Mouse (Mus musculus) hindbrain, postnatal 0 days (tissue): ENCODE data around the gene Arhgef19. TPM values are rescaled to one million over a fixed set of nuclear protein-coding genes. Genes with fewer than 3 reads are reported as not detected.

Experiments used
- ATAC-seq: fragments of 200-750 bp; cut with Nextera tagmentation; 2 replicates; pipeline ENCODE4 v1.8.0; 2017; ENCODE audit warnings: mild to moderate bottlenecking, moderate TSS enrichment, moderate library complexity
- DNase-seq: peaks from one replicate; pipeline ENCODE4 v3.0.0-alpha.2; 2015; ENCODE audit warnings: low spot score
- H3K27ac ChIP-seq: fragments of 300-500 bp; sonication (generic); 2 replicates; pipeline ENCODE4 v1.5.1; 2014; ENCODE audit warnings: mild to moderate bottlenecking
- H3K27me3 ChIP-seq: fragments of 300-500 bp; sonication (generic); 2 replicates; pipeline ENCODE4 v1.6.1; 2014; ENCODE audit warnings: low read length, mixed read lengths; ENCODE audit not compliant: insufficient read depth
- H3K36me3 ChIP-seq: fragments of 300-500 bp; sonication (generic); 2 replicates; pipeline ENCODE4 v1.6.1; 2014; ENCODE audit warnings: low read length, mixed read lengths; ENCODE audit not compliant: insufficient read depth
- H3K4me1 ChIP-seq: fragments of 300-500 bp; sonication (generic); 2 replicates; pipeline ENCODE4 v1.6.1; 2014; ENCODE audit warnings: antibody characterized with exemption, low read length, mixed read lengths; ENCODE audit not compliant: insufficient read depth
- H3K4me2 ChIP-seq: fragments of 300-500 bp; sonication (generic); 2 replicates; pipeline ENCODE4 v1.6.1; 2014; ENCODE audit warnings: low read depth, mild to moderate bottlenecking, low read length, moderate library complexity, mixed read lengths
- H3K4me3 ChIP-seq: fragments of 300-500 bp; sonication (generic); 2 replicates; pipeline ENCODE4 v1.5.1; 2014; ENCODE audit warnings: low read length
- H3K9ac ChIP-seq: fragments of 300-500 bp; sonication (generic); replicated peaks from 2 replicates; pipeline ENCODE4 v1.6.1; 2014; ENCODE audit warnings: mild to moderate bottlenecking, low read length, moderate library complexity, mixed read lengths
- H3K9me3 ChIP-seq: fragments of 300-500 bp; sonication (generic); 2 replicates; pipeline ENCODE4 v1.6.1; 2016; ENCODE audit warnings: low read length, mixed read lengths
- CTCF ChIP-seq: IDR thresholded peaks from 2 replicates; pipeline ENCODE4 v1.5.1; 2016; ENCODE audit warnings: antibody characterized with exemption, control low read depth, low read depth
- WGBS: fragments of 180-500 bp; shearing (Covaris S2); extraction: QIAGEN DNeasy Blood & Tissue Kit; methylation state at CpG from one replicate; pipeline ENCODE4 v1.1.7; 2014; 5-methylcytosine and 5-hydroxymethylcytosine counted together
- polyA plus RNA-seq: library from polyadenylated mRNA; unstranded; fragments of >200 nt; fragmentation: Nextera tagmentation; extraction: Ambion mirVana; gene quantifications from 2 replicates; pipeline ENCODE4 v1.2.1, GENCODE M21; 2015
- total RNA-seq: library from RNA; depleted of rRNA; stranded (reverse); fragments of >200 nt; gene quantifications from 2 replicates; pipeline ENCODE4 v1.2.3, GENCODE M21; 2014

Arhgef19 gene
- total and polyA plus RNA-seq, 2 experiments from 2014 or later, result 1.2 TPM

DNA sequence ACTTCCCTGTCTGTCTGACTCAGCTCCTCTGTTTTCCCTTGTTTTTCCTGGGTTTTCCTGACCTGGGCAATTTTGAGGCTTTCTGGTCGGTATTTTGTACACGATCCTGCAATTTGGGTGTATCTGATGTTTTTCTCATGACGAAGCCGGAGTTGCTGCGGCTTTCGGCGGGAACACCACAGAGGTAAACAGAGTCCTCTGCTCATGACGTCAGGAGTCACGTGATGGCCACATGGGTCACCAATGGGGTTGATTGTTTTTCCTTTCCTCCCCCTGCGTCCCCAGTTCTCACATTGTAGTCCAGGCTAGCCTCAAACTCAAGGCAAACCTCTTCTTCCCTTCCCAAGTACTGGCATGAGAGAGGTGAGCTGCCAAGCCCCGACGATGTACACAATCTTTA is 20.1 kb downstream of the Arhgef19 start:
- H3K36me3 ChIP-seq, result no peaks in the 10 kb centered on the region
- WGBS, result 81% methylated on average over 12 of the region's 12 CpGs
- no peak for TF ChIP-seq CTCF
- H3K4me3 ChIP-seq, result no peak overlapping the region
- no peak for ATAC-seq
- H3K9me3 ChIP-seq, result no peaks in the 10 kb centered on the region
- H3K27ac ChIP-seq, result no peak overlapping the region
- no peaks in the 10 kb centered on the region for H3K4me1 ChIP-seq
- no peaks in the 10 kb centered on the region for H3K27me3 ChIP-seq
- no peak overlapping the region for H3K4me2 ChIP-seq
- no peak for DNase-seq
- no peak overlapping the region for H3K9ac ChIP-seq

DNA sequence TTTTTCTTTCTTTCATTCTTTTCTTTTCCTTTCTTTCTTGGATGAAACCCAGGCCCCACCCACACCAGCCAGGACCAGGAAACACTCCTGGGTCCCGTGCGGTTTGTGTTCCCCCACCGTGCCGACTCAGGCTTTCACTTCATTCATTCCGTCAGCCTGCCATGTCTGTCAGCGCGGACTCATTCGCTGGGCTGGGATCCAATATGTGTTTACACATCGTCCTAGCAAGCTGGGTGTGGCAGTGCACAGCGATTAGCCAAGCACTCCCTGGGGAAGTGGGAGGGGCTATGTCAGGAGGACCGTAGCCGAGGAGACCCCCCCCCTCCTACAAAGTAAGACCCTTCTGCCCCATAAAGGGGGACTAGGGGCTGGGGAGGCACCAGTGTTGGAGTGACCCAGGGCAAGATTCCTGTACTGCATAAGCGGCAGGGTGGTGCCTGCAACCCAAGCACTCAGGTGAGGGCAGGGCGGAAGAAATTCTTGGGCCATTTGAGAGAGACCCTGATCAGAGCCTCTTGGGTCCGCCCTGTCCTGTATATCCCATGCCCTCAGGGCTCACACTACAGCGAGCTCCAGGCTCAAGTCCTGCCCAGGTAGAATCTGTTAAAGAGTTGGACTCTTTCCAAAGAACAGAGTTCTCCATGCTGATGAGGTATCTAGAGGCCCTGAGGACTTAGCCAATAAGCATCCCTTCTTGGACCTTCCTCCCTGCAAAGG is 20.9 kb downstream of the Arhgef19 start:
- Histone ChIP-seq H3K9me3 (no peaks in the 10 kb centered on the region), H3K4me2 (peak overlapping the region; percentile 27; the same call in 1 of the 2 replicates), H3K4me3 (no peak overlapping the region), H3K27ac (no peak overlapping the region), H3K9ac (no peak overlapping the region), H3K4me1 (no peaks in the 10 kb centered on the region), H3K36me3 (no peaks in the 10 kb centered on the region), H3K27me3 (no peaks in the 10 kb centered on the region)
- WGBS, result 50% methylated on average over 16 of the region's 16 CpGs
- ATAC-seq (0 out of 2 replicates have a peak, but pooled peaks have one; percentile 21), DNase-seq (no peak)
- no peak for TF ChIP-seq CTCF

DNA sequence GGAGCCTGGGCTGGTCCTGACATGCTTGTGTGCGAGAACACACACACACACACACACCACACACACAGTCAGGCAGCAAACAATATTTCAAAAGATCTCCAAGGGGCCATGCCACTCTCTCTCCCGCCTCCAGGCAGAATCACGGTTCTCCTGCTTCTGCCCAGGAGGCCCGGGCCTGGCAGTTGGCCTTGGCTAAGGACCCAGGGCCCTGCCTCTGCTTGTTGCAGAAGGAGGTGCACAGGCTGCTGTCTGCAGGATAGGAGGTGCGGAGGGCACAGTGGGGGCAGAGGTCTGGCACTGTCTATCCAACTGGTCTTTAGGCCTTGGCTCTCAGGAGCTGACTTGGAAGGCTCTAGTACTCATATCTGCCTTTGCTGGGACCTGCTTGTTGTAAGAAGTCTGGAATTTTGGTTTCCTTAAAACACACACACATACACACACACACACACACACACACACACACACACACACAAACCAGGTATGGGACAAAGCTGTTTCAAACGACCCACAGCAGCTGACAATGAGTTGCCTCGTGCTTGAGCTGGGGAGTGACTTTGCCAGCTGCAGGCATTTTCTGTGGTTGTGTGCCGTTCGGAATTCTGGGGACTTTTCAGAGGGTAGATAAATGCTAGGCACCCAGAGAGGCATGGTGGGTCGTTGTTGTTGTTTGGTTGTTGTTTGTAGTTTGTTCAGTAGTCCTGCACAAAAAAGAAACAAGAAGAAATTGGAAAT is 23.8 kb downstream of the Arhgef19 start:
- H3K9me3 ChIP-seq, result no peaks in the 10 kb centered on the region
- no peak overlapping the region for H3K4me2 ChIP-seq
- H3K9ac ChIP-seq, result no peak overlapping the region
- no peak overlapping the region for H3K27ac ChIP-seq
- WGBS, result 80% methylated on average over 10 of the region's 10 CpGs
- H3K4me3 ChIP-seq, result no peak overlapping the region
- ATAC-seq (no peak), DNase-seq (no peak)
- no peaks in the 10 kb centered on the region for H3K27me3 ChIP-seq
- no peaks in the 10 kb centered on the region for H3K4me1 ChIP-seq
- no peak for TF ChIP-seq CTCF
- H3K36me3 ChIP-seq, result no peaks in the 10 kb centered on the region

DNA sequence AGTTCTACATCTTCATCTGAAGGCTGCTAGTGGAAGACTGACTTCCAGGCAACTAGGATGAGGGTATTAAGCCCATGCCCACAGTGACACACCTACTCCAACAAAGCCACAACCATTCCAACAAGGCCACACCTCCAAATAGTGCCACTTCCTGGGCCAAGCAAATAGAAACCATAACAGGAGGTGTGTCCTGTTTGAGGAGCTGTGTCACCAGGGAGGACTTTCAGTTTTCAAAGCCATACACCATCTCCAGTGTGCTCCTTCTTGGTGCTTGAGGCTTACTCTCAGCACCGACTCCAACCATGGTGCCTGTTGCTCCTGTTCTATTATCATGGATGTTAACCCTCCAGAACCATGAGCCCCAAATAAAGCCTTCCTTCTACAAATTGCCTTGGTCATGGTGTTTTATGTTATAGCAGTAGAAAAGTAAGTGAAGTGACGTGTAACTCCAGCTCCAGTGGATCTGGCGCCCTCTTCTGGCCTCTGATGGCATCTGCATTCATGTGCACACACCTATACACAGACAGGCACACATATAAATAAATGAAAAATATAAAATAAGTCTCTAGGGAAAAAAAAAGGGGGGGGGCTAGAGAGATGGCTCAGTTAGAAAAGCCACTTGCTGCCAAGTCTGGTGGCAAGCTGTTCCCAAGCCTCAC is 26.8 kb downstream of the Arhgef19 start:
- H3K36me3 ChIP-seq, result no peaks in the 10 kb centered on the region
- H3K4me2 ChIP-seq, result no peak overlapping the region
- H3K27ac ChIP-seq, result no peak overlapping the region
- H3K9ac ChIP-seq, result no peak overlapping the region
- no peaks in the 10 kb centered on the region for H3K27me3 ChIP-seq
- H3K4me3 ChIP-seq, result no peak overlapping the region
- no peaks in the 10 kb centered on the region for H3K4me1 ChIP-seq
- ATAC-seq (no peak), DNase-seq (no peak)
- peak; percentile 37 for TF ChIP-seq CTCF
- no peaks in the 10 kb centered on the region for H3K9me3 ChIP-seq
- 88% methylated on average over 3 of the region's 3 CpGs for WGBS

DNA sequence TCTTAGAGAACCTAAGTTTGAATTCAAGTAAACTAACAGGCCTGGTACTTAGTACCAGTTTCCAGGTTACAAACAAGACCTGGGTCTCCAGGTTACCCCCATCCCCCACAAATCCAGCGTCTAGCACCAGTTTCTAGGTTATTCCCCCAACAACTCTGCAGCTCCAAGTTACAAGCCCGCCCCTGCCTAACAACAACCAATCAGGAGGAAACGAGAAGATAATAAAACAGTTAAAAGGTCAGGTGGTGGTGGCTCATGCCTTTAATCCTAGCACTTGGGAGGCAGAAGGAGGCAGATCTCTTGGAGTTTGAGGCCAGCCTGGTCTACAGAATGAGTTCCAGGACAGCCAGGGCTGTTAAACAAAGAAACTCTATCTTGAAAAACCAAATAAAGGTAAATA is 28.0 kb downstream of the Arhgef19 start:
- no peak overlapping the region for H3K4me3 ChIP-seq
- TF ChIP-seq CTCF, result no peak

DNA sequence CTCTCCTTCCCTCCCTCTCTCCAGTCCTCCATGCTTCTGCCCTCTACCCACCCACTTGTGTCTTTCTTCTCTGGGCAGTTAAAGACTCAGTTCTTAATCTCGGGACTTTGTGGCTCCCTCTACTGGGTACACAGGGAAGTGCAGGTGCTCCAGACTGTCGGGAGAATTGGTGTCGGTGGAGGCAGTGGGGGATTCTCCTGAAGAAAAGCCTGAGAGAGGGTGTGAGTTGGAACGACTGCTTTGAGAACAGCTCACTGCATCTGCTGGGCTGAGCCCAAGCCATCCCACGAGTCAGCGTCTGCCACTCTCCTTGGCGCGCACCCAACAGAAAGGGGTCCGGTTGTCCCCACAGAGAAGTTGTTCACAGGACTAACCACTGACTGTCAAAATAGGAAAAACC is 28.5 kb downstream of the Arhgef19 start:
- ATAC-seq (no peak), DNase-seq (peak; percentile 60)
- Histone ChIP-seq H3K9ac (no peak overlapping the region), H3K4me2 (no peak overlapping the region), H3K9me3 (no peaks in the 10 kb centered on the region), H3K36me3 (no peaks in the 10 kb centered on the region), H3K4me3 (no peak overlapping the region), H3K4me1 (no peaks in the 10 kb centered on the region), H3K27me3 (no peaks in the 10 kb centered on the region), H3K27ac (no peak overlapping the region)
- peak; percentile 81 for TF ChIP-seq CTCF
- WGBS, result 32% methylated on average over 9 of the region's 9 CpGs

More for the DNA sequence above, 28.0 kb downstream of the Arhgef19 start:
- ATAC-seq (no peak), DNase-seq (no peak)
- Histone ChIP-seq H3K36me3 (no peaks in the 10 kb centered on the region), H3K9ac (no peak overlapping the region), H3K27me3 (no peaks in the 10 kb centered on the region), H3K9me3 (no peaks in the 10 kb centered on the region), H3K4me2 (no peak overlapping the region), H3K27ac (no peak overlapping the region), H3K4me1 (no peaks in the 10 kb centered on the region)
- 79% methylated on average over 3 of the region's 3 CpGs for WGBS

DNA sequence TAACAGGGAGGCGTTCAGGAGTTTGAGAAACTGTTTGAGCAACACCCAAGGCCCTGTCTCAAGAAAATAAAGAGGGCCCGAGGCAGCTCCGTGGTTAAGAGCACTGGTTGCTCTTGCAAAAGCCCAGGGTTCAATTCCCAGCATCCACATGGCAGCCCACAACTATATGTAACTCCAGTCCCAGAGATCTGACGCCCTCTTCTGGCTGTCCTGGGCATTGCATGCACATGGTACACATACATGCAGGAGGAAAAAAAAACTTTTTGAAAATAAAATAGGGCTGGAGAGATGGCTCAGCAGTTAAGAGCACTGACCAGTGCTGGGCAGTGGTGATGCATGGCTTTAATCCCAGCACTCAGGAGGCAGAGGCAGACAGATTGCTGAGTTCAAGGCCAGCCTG is 29.1 kb downstream of the Arhgef19 start:
- H3K9ac ChIP-seq, result no peak overlapping the region
- H3K4me2 ChIP-seq, result no peak overlapping the region
- DNase-seq, result no peak
- H3K36me3 ChIP-seq, result no peaks in the 10 kb centered on the region
- peak; percentile 22; the same call in 1 of the 2 replicates for TF ChIP-seq CTCF
- no peaks in the 10 kb centered on the region for H3K27me3 ChIP-seq
- H3K4me3 ChIP-seq, result no peak overlapping the region
- no peaks in the 10 kb centered on the region for H3K9me3 ChIP-seq
- no peak overlapping the region for H3K27ac ChIP-seq
- WGBS, result 86% methylated on average over 4 of the region's 4 CpGs
- no peak for ATAC-seq
- H3K4me1 ChIP-seq, result no peaks in the 10 kb centered on the region
